Mouse (Mus musculus) B cell, adult 2 months (primary cell): Measurements from ENCODE around the gene Scube3.

ENCODE experiments used
- DNase-seq, 2 experiments: peaks; one replicate each; pipeline ENCODE4 v3.0.0; 2022

Scube3 gene

DNA sequence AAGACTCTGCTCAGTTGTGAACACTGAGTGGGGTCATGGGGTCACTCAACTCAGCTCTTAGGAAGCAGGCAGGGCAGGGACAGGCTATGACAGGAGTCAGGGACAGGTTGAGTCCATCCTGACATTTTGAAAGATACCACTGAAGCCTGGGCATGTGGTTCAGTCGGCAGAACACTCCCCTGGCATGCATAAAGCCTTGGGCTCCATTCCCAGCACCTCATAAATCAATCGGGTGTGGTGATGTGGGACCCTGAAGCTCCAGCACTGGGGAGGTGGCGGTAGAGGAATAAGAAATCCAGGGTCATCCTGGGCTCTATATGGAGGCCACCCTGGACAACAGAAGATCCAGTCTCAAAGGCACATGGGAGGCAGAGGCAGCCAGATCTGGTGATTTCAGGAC, 6.4 kb upstream of the Scube3 start:
- no peak for DNase-seq

DNA sequence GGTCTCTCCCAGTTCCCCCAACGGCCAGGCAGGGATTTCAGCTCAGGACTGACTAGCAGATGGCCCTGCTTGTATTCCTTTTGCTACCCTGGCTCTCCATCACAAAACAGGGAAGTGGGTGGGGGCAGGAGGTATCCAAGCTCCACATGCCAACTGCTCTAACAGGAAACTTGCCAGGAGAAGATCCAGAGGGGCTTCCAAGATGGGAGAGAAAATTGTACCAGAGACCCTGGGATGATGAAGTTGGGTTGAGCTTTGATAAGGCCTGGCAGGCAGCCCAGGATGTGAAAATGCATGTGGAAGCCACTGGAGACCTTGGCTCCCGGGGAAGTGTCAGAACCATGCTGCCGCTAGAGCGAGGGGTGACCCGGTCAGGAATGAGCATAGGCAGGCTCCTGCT, 5.7 kb upstream of the Scube3 start:
- no peak for DNase-seq

DNA sequence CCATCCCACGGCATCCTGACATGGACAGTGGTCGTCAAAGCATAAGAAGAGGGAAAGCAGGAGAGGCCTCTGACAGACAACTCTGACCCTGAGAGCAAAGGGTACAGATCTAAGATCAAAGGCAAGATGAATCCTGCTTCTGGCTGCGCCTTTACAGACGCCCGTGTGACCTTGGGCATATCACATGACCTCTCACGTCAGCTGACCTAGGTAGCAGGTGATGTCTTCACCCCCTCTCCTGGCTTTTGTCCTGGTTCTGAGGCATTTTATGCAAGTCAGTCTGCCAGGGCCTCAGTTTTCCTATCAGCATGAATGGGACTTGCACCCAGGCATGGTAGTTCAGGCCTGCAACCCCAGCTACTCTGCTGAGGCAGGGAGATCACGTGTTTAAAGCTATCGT, 3.9 kb upstream of the Scube3 start:
- DNase-seq: no peak

DNA sequence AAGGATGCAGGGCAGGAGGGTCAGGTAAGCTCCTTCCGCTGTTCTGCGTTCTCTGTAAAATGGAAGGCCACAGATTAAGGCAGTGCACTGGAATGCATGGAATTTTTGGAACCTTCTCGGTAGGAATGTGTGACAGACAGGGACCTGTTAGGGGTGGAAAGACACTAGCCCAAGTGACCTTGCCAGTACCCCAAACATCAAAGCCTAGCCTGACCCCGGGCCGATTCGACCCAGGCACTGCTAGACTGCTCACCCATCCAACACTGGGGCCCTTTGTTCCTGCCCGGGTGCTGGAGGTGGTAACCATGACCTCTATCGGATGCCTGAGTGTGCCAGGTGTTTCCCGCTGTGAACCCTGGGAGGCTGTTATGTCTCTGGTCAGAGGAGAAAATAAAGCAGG, 3.3 kb upstream of the Scube3 start:
- no peak for DNase-seq

DNA sequence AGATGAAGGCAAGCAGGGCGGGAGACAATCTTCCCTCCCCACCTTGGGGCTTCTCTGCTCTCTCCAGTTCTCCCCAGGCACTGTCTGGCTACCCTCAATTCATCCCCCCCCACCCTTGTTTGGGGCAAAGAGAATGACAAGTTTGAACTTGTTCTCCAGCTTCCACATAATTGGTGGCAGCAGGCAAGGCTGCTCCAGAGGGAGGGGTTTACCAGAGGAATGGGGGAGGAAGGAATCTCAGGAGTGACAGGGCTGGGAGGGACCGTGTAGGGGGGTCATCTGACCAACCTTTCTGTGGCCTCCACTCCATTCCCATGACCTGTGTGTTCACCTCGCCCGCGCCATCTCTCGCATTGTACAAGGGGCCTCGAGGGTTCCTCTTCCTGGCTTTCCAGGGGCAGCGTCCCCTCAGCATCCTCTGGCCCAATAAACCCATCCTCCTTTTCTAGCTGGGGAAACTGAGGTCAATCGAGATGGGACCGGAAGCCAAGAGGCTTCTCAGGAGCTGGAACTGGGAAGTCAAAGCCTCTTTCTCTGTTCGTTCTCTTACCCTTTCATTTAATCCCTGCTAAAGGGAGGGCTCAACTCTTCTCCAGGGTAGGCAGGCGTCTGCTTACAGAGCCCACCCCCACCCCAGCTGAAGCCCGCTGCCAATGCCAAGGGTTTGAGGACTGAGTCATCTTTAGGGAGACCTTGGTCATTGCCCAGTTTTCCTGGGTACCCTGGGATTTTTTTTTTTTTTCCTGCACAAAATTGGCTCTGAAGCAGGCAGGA, 1.3 kb upstream of the Scube3 start:
- no peak for DNase-seq

DNA sequence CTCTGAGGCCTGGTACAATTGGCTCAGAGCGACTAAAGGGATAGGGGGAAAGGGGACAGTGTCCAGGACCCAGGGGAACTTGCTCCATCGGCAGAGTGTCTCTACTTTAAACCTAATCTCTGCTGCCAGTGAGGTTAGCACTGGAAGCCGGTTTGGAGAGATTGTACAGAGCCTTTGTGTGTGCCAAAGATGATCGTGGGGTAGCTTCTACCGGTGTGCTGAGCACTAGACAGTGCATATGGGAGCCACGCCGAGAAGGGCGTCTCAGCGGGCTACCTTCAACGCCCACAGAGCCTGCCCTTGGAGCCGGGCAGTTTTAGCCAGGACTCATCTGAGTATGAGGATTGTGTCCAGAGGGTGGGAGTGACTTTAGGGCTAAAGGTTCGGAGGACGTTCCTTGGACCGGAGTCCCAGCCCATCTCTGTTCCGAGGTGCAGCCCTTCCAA, 713 bp upstream of the Scube3 start:
- no peak for DNase-seq

DNA sequence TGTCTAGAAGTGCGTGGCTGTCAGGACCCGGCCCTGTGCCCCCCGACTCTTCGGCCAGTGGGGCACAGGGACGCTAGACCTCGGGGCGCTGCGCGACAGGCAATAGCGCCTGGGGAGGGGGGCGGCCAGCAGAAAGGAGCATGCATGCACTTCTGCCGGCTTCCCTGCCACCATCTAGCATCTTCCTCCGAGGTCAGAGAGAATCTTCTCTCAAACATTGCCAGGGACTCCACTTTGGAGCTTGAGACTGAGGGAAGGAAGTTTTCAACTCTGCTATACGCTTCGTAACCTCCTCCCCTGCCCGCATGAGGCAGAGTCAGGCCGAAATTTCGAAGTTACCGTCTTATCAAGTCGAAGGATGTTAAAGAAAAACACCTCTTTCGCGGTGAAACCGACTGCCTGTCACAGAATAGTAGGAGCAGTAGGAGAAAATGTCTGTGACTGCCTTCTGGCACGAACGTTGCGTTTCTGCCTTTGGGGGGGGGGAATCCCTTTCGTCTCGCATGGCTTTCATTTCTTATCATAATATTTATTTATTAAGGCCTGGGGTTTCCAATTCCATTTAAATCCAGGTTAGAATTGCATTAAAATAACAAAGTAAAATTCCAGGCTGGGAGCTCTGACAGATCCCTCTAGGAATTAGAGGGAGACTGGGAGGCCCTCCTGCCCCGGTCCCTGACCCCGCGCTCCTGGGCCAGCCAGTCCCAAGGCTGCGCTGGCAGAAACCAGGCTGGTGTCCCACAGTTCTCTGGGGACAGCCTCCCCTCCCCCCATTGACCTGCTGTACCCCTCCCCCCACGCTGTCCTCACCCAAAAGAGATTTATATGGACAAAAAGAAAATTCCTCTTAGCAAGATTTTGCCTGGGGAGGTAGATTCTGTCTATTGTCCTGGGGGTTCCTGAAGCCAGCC, 1.0 kb downstream of the Scube3 start:
- DNase-seq: no peak

DNA sequence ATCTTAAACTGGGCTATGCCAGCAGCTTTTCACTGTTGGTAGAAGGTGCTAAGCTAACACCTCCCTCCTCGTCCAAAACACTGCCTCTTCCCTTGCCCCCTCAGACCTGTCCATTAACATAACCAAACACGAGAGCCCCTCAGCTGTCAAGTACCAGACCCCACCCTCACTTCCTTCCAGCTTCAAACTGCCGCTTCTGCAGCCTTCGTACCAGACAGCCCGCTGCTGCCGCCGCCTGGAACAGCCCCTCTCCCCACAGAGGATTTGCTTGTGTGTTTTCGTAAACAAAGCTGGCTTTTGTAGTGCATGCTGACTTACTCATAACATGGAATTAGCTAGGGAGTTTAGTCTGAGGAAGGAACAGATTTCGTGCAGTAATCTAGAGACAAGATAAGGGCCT, 1.8 kb downstream of the Scube3 start:
- no peak for DNase-seq

DNA sequence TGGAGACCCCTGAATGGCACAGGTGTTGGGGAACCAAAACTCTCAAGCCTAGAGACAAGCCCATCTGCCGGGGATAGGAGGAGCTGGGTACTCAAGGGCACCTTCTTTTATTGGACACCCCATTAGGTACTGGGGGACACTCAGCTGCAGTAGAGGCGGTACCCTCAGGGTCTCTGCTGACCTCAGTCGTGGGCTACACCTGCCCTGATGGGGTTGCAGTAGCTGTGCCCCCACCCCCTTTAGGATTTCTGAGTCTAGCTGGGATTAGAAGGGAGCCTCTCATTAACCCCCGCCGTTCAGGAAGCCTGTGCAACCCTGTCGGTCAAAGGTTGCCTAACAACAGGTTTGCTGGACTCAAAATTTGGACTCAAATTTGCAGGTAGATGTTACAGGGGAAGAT, 2.3 kb downstream of the Scube3 start:
- DNase-seq: no peak

DNA sequence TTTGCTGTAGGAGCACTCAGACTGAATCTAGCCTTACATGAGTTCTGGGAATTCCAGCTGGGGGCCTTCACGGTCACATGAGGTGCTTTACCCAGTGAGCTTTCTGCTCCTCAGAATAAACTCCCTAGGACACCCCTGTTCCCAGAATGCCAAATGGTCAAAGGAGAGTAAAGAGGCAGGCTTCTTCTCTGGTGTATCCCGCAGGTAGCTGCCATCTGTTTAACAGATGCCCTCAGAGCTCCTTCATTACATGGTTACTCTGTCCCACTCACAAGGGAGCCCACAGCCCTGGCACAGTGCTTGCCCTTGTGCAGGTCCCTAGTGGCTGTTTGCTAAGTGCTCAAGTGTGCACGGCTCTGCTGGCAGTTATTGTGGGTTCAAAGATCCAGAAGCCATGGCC, 6.3 kb downstream of the Scube3 start:
- DNase-seq: no peak

DNA sequence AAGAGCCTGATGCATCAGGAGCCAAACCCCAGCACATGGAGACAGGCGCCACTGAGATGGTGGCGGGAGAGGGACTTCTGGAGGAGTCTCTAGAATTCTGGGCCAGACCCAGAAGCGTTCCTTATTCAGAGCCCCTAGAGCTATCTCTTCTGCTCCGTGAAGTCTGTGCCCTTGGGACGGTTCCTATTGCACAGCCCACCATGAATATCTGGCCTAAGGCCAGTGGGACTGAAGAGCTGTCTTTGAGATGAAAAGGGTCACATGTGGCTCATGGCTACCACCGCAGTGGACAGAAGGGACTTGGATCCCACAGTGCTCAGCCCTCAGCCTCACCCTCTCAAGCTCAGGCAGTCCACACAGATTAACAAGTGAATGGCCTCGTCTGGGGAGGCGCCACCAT, 7.8 kb downstream of the Scube3 start:
- DNase-seq: no peak

DNA sequence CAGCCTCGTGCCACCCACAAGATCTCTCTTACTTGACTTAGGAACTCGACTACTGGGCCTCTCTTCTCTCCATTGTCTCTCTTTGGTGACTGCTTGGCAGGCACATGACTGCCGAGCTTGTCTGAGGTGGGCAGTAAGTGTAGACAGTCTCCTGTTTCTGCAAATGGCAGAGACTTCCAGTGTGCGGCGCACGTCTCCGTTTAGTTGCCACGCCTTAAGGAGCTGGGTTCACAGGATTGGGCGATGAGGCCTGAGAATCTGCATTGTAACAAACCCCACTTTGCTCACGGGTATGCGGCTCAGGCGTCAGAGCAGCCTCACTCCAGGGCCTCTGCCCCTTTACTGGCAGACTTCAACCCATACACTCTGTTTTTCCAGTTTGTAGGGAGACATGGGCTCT, 8.5 kb downstream of the Scube3 start:
- DNase-seq: no peak

DNA sequence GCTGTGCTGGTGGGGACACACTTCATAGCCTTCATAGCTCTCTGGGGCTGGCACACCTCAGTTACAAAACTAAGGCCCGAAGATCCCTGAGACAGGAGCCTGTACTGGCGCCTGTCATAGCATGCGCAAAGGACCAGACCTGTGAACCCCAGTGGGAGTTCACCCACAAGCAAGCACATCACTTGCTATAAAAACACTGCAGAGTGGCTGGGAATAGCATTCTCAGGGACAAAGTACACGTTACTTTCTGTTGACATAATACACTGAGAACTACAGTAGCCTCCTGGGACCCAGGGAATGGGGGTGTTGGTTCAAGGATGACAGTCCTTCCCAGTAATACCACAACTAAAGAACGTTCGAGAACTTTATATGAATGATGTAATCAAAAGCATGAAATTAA, 11.2 kb downstream of the Scube3 start:
- no peak for DNase-seq

DNA sequence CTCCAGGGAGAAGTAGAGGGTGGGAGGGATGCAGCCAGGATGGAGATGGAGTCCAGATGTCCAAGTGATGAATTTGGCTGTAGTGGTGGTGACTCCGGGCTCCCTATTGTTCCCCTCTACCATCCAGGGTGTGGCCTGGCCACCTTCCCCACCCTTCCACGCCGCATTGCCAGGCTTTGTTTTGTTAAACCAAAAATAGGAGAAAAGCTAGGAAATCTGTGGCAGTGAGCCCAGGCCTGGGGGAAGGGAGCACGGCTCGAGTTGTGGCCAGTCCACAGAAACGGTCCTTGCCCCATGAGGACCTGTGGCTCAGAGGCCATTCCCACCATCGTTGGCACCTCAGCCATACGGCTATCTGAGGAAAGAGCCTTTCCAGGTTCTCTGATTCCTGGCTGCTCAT, 13.0 kb downstream of the Scube3 start:
- DNase-seq: no peak

DNA sequence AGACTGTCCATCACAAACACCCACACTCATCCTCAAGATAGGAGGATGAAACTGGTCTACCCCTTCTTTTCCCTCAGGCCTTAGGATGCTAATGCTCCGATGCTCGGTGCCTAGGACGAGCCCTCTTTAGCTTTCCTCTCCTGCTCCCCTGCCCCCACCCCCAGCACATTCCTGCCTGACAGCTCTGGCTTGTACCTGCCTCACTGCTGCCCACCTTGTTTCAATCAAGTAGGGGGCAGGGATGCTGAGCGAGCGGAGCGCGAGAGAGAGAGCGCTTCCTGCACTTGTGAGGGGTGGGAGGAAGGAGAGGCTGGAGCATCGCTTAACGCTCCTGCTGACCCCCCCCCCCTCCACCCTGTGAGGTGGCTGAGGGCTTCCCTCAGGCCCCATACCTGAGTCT, 18.4 kb downstream of the Scube3 start:
- DNase-seq: no peak

DNA sequence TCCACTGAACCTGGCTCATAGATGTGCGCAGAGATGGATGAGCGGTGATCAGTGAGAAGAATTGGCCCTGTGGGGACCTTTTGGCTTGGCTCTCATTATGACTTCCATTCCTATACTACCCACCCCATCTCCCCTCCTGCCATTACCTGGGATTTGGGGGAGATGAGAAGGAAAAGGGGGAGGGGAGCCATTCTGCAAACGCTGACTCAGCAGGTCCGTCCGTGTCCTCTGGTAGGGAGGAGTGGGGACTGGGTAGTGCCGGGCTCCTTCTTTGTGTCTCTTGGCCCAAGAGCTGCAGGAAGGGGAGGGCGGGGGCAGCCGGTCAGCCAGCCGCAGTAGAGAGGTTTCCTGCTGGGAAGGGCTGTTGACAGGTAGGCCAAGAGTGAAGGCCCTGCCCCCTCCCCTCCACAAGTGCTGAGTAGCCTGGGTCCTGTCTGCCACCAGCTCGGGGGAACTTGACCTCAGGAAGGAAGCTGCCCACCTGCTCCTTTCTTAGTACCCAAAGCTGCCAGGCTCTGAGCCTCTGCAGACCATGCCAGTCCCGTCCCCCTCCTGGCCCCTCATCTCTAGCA, 19.5 kb downstream of the Scube3 start:
- DNase-seq: no peak

DNA sequence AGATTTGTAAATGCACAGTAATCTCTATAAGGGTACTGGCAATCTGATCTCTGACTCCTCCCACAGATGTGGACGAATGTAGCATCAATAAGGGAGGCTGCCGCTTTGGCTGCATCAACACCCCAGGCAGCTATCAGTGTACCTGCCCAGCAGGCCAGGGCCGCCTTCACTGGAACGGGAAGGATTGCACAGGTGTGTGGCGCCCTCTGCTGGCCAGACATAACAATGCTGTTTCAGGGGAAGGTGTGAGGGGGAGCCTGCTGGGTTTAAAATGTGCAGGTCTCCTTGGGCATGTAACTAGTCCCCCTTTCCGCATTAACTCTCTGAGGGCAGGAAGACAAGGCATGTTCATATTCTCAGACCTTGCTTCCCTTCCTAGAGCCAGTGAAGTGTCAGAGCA, 21.7 kb downstream of the Scube3 start:
- peak; percentile 90 for DNase-seq

DNA sequence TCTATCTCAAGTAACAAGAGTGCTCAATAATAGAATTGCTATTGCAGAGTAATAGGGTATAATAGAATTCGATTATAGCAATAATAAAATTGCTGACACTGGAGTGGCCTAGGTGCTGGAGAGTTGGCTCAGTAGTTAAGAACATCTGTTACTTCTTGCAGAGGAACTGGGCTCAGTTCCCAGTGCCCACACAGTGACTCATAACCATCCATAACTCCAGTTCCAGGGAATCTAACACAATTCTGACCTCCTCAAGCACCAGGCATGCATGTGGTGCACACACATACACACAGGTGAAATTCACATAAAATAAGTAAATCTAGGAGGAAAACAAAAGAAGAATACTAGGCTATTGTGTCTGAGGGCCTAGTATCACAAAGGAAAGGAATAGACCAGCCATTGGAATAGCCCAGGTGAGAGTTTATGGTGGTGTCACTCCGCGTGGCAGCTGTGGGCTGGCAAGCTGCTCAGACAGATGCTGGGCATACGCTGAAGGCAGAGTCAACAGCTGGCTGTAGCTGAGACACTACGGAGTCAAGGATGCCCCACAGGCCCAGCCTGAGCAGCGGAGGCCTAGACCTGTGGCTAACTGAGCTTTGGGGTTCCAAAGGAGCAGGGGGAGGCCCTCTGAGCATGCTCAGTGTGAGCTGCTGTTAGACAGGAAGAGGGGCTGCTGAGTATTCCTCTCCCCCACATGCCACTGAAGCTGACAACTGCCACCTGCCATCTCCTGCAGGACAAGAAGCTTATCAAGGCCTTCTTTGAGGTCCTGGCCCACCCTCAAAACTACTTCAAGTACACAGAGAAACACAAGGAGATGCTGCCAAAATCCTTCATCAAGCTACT, 28.7 kb downstream of the Scube3 start:
- no peak for DNase-seq

DNA sequence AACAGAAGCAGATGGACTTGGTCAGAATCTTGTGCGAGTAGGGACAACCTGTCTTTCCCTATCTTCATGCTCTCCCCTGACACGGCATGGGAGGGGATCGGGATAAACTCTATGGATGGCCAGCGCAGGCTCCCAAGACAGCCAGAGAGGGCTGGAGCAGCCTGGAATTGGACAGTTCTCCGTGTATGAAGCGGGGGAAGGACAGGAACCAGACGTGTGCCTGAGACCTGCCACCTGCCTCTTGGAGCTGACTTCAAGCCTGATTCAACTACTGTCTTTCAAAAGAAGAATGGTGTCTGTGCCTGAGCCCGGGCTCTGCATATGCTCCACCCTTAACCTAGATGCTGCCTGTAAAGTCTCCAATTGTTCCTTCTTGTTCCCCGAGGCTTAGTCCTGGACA, 30.7 kb downstream of the Scube3 start:
- DNase-seq: no peak

DNA sequence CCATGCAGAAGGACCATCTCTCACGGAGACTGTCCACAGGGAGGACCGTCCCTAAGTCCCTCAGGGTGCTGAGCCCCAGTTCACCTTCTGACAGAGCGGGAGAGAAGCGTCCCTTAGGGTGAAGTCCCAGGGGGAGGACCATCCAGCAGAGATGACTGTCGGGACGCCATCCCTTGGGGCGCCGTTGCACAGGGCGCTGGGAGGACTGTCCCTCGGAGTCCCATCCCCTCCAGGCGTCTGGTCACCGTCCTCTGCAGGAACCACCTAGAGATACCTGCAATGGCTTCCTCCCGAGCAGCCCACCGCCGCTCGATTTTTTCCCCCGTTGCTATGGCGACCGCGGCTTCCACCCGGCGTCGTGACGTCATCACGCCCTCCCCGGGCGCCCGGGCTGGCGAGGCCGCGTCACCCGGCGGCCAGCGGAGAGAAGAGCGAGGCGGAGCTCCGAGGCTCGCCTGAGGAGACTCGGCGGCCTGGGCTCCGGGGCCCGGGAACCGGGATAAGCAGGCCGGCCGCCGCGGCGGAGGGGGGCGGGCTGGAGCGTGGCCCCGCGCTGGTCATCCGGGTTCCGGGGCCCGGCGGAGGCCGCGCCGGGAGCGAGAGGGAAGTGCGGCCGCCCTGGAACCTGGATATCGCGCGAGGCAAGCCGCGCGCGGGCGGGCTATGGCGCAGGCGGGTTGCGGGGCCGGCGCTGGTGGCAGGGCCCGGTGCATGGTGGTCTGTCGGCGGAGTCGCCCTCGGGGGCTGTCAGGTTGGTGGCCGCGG, 35.0 kb downstream of the Scube3 start, which contains the start of gene Zfp523:
TSS of gene Zfp523 (plus strand) at position 355 of the 765 bp plus-strand sequence.
- peak; percentile 91 to 94 for DNase-seq

DNA sequence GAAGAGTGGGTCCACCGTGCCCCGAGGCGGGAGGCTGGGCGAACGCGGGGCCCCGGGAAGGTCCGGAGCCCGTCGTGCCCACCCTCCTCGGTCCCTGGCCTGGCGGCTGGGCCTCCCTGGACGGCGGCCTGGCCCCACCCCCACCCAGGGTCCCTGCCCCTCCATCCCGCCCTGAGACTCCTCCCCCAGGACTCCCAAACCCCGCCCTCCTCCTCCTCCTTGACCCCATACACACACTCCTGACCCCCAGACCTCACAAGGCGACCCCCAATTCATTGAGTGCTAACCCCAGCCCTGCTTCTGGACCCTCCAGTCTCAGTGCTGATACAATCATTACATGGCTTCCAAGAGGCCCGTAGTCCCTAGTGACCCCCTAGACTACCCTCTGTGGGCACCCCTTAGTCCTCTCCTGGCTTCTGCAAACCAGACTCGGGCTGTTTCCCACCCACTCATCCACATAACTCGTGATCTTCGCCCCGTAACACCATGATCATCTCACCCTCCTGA, 35.7 kb downstream of the Scube3 start:
- peak in 1 of 2 experiments; percentile 22 for DNase-seq

DNA sequence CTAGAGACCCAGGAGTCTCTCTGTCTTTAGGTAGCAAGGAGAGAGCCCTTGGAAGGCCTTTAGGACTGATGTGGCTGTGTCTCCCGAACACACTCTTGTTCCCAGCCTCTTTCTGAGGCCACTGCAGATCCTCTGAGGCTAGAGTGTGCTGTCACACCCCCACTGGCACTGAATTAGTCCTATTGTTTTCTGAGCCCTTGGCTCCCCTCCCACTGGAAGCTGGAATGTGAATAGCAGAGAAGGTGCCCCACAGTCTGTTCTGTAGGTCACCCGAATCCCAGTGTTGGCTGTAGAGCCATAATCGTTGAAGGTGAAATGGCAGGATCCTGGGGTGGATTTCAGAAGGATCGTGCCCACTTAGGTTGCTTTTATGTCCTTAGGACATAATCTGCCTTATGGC, 38.4 kb downstream of the Scube3 start:
- no peak for DNase-seq
